Mouse (Mus musculus) adrenal gland, adult (tissue): Measurements from ENCODE around the gene Ttc30a1.

Experiments
- DNase-seq, 2 experiments: peaks; one replicate each; pipeline ENCODE4 v3.0.0; 2022 to 2023; ENCODE audit warnings: low spot score in 1 of 2; ENCODE audit not compliant: inconsistent age in 2 of 2

Ttc30a1 gene

GRCm38 (mm10) chr2:75981440-75982081, at the start of gene Ttc30a1:
TSS of gene Ttc30a1 (minus strand) at chr2:75981967.
- peak; percentile 81 to 96 for DNase-seq

- peak; percentile 42 to 75 for DNase-seq
Observed at GRCm38 (mm10) chr2:76030080-76030479, 48.3 kb upstream of the Ttc30a1 start.

- peak; percentile 62 to 77 for DNase-seq
Observed at GRCm38 (mm10) chr2:76029081-76029901, 47.5 kb upstream of the Ttc30a1 start.

- peak in 1 of 2 experiments; percentile 30 for DNase-seq
Observed at GRCm38 (mm10) chr2:76016890-76017289, 35.1 kb upstream of the Ttc30a1 start.

- no peak for DNase-seq
Observed at GRCm38 (mm10) chr2:76016136-76016535, 34.4 kb upstream of the Ttc30a1 start.

GRCm38 (mm10) chr2:76015460-76015859, 33.7 kb upstream of the Ttc30a1 start:
- no peak for DNase-seq

GRCm38 (mm10) chr2:76014659-76015058, 32.9 kb upstream of the Ttc30a1 start:
- DNase-seq = no peak

GRCm38 (mm10) chr2:76006194-76006593, 24.4 kb upstream of the Ttc30a1 start:
- no peak for DNase-seq

- DNase-seq = no peak
Observed at GRCm38 (mm10) chr2:76002899-76003298, 21.1 kb upstream of the Ttc30a1 start.

GRCm38 (mm10) chr2:76001392-76001791, 19.6 kb upstream of the Ttc30a1 start:
- peak; percentile 56 to 84 for DNase-seq

- no peak for DNase-seq
Observed at GRCm38 (mm10) chr2:75999636-76000035, 17.9 kb upstream of the Ttc30a1 start.

GRCm38 (mm10) chr2:75998692-75999091, 16.9 kb upstream of the Ttc30a1 start:
- DNase-seq = no peak

- DNase-seq = peak in 1 of 2 experiments; percentile 47
Observed at GRCm38 (mm10) chr2:75997726-75998125, 16.0 kb upstream of the Ttc30a1 start.

- no peak for DNase-seq
Observed at GRCm38 (mm10) chr2:75994841-75995240, 13.1 kb upstream of the Ttc30a1 start.

GRCm38 (mm10) chr2:75991581-75992205, 9.9 kb upstream of the Ttc30a1 start:
- no peak for DNase-seq

GRCm38 (mm10) chr2:75990885-75991539, 9.2 kb upstream of the Ttc30a1 start:
- DNase-seq = peak; percentile 80 to 93

- no peak for DNase-seq
Observed at GRCm38 (mm10) chr2:75989694-75990093, 7.9 kb upstream of the Ttc30a1 start.

- no peak for DNase-seq
Observed at GRCm38 (mm10) chr2:75988779-75989363, 7.1 kb upstream of the Ttc30a1 start.

- DNase-seq = no peak
Observed at GRCm38 (mm10) chr2:75988378-75988777, 6.6 kb upstream of the Ttc30a1 start.

- no peak for DNase-seq
Observed at GRCm38 (mm10) chr2:75987739-75988138, 6.0 kb upstream of the Ttc30a1 start.

GRCm38 (mm10) chr2:75985124-75985523, 3.4 kb upstream of the Ttc30a1 start:
- peak; percentile 51 to 82 for DNase-seq
